Mouse (Mus musculus) kidney, embryonic 14.5 days (tissue): ENCODE results near the gene Tut1. TPM values are rescaled to one million over a fixed set of nuclear protein-coding genes. Genes with fewer than 3 reads are reported as not detected.

Experiments
- ATAC-seq: fragments of 200-750 bp; cut with Nextera tagmentation; 2 replicates; pipeline ENCODE4 v1.8.0; 2017; ENCODE audit warnings: moderate number of reproducible peaks, mild to moderate bottlenecking, moderate TSS enrichment, moderate library complexity; ENCODE audit not compliant: low FRiP score, low TSS enrichment
- H3K27ac ChIP-seq: fragments of 300-500 bp; sonication (generic); 2 replicates; pipeline ENCODE4 v1.5.1; 2014; ENCODE audit warnings: low read depth, mild to moderate bottlenecking, low read length, moderate library complexity, mixed read lengths
- H3K27me3 ChIP-seq: fragments of 300-500 bp; sonication (generic); 2 replicates; pipeline ENCODE4 v1.6.1; 2014; ENCODE audit warnings: mild to moderate bottlenecking, low read length; ENCODE audit not compliant: control insufficient read depth, insufficient read depth
- H3K36me3 ChIP-seq: fragments of 300-500 bp; sonication (generic); 2 replicates; pipeline ENCODE4 v1.6.1; 2014; ENCODE audit warnings: low read length, mixed read lengths; ENCODE audit not compliant: control insufficient read depth, insufficient read depth
- H3K4me1 ChIP-seq: fragments of 300-500 bp; sonication (generic); 2 replicates; pipeline ENCODE4 v1.6.1; 2014; ENCODE audit warnings: low read length, mixed read lengths; ENCODE audit not compliant: control insufficient read depth, insufficient read depth
- H3K4me2 ChIP-seq: fragments of 300-500 bp; sonication (generic); replicated peaks from 2 replicates; pipeline ENCODE4 v1.6.1; 2014; ENCODE audit warnings: low read depth, mild to moderate bottlenecking, low read length
- H3K4me3 ChIP-seq: fragments of 300-500 bp; sonication (generic); 2 replicates; pipeline ENCODE4 v1.5.1; 2014; ENCODE audit warnings: mild to moderate bottlenecking, low read length
- H3K9ac ChIP-seq: fragments of 300-500 bp; sonication (generic); 2 replicates; pipeline ENCODE4 v1.6.1; 2014; ENCODE audit warnings: low read depth, mild to moderate bottlenecking, low read length, moderate library complexity
- H3K9me3 ChIP-seq: fragments of 300-500 bp; sonication (generic); 2 replicates; pipeline ENCODE4 v1.6.1; 2016; ENCODE audit warnings: low read length; ENCODE audit not compliant: control insufficient read depth
- WGBS: fragments of 180-500 bp; shearing (Covaris S2); extraction: QIAGEN DNeasy Blood & Tissue Kit; methylation state at CpG from one replicate; pipeline ENCODE4 v1.1.7; 2014; 5-methylcytosine and 5-hydroxymethylcytosine counted together
- polyA plus RNA-seq: library from polyadenylated mRNA; unstranded; fragments of >200 nt; fragmentation: Nextera tagmentation; extraction: Ambion mirVana; gene quantifications from 2 replicates; pipeline ENCODE4 v1.2.1, GENCODE M21; 2014

Tut1 gene
- polyA plus RNA-seq, 1 experiment from 2014 or later, result 31.7 TPM

- WGBS, result 65% methylated on average over 4 of the region's 4 CpGs
- Histone ChIP-seq H3K4me1 (peaks cover 28% of the 10 kb centered on the region), H3K9ac (peak overlapping the region; percentile 79; the same call in 1 of the 2 replicates)
Measured at GRCm38 (mm10) chr19:8991245-8991870, 37.7 kb downstream of the Tut1 start.

DNA sequence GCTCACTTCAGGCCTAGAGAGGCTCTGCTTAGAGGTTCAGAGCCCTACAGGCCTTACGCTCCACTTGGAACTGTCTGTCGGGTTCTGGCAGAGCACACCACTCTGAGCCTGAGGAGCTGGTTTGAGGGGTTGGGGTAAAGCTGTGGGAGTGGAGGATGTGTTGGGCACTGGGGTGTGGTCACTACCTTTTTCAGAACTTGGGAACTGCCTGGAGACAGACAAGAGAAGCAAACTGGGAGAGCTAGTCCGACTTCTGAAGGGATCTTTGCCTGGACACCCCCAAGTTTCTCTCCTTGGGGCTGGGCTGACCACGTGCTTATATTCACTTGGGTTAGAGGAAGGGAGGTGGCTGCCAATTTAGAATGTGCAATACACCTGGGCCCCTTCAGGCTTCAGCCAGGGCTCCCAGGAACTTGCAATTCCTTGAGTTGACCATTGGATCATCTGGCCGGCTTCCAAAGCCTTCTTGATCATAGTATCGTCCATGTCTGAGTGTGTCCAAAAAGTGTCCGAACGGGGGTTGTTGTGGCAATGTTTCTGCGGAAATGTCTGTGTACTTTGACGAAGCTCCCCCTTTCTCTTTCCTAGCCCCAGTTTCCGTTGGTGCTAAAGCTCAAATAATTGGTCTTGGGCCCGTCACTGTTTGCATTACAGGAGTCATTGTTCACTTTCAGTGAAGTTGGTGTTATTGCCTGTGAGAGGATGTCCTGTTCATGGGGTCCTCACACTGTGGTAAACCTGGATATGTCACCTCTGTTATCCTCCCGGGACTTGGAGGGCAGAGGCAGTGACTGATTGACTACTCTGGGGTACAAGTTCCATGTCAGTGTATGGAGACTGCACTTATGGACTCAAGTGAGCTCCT, 38.5 kb downstream of the Tut1 start:
- peak overlapping the region; percentile 2; the same call in 1 of the 2 replicates for H3K9ac ChIP-seq

More at GRCm38 (mm10) chr19:8991245-8991870, 37.7 kb downstream of the Tut1 start:
- no peaks in the 10 kb centered on the region for H3K36me3 ChIP-seq
- peak overlapping the region; percentile 75; the same call in 1 of the 2 replicates for H3K4me3 ChIP-seq
- ATAC-seq, result no peak
- peak overlapping the region; percentile 14; the same call in 1 of the 2 replicates for H3K27ac ChIP-seq
- H3K4me2 ChIP-seq, result peak overlapping the region; percentile 93
- no peaks in the 10 kb centered on the region for H3K9me3 ChIP-seq
- H3K27me3 ChIP-seq, result no peaks in the 10 kb centered on the region

GRCm38 (mm10) chr19:8992769-8993624, 39.4 kb downstream of the Tut1 start:
- Histone ChIP-seq H3K4me3 (no peak overlapping the region; the same call in 1 of the 2 replicates), H3K4me1 (peaks cover 38% of the 10 kb centered on the region)
- ATAC-seq, result peak; percentile 17; the same call in 1 of the 2 replicates

More for the DNA sequence above, 38.5 kb downstream of the Tut1 start:
- WGBS, result 74% methylated on average over 13 of the region's 13 CpGs
- peak overlapping the region; percentile 14; the same call in 1 of the 2 replicates for H3K27ac ChIP-seq
- no peaks in the 10 kb centered on the region for H3K27me3 ChIP-seq
- no peak for ATAC-seq
- H3K4me3 ChIP-seq, result peak overlapping the region; percentile 11; the same call in 1 of the 2 replicates
- peak overlapping the region; percentile 93 for H3K4me2 ChIP-seq
- H3K4me1 ChIP-seq, result peaks cover 29% of the 10 kb centered on the region
- H3K36me3 ChIP-seq, result no peaks in the 10 kb centered on the region
- H3K9me3 ChIP-seq, result no peaks in the 10 kb centered on the region

GRCm38 (mm10) chr19:8993625-8993912, 39.9 kb downstream of the Tut1 start:
- H3K4me2 ChIP-seq, result no peak overlapping the region
- WGBS, result 46% methylated on average over 2 of the region's 2 CpGs
- H3K27me3 ChIP-seq, result no peaks in the 10 kb centered on the region
- H3K27ac ChIP-seq, result no peak overlapping the region
- peaks cover 36% of the 10 kb centered on the region for H3K4me1 ChIP-seq
- no peak overlapping the region for H3K9ac ChIP-seq
- no peak for ATAC-seq
- H3K9me3 ChIP-seq, result no peaks in the 10 kb centered on the region
- H3K4me3 ChIP-seq, result no peak overlapping the region
- no peaks in the 10 kb centered on the region for H3K36me3 ChIP-seq

More at GRCm38 (mm10) chr19:8992769-8993624, 39.4 kb downstream of the Tut1 start:
- no peaks in the 10 kb centered on the region for H3K9me3 ChIP-seq
- peak overlapping the region; percentile 93 for H3K4me2 ChIP-seq
- peak overlapping the region; percentile 2; the same call in 1 of the 2 replicates for H3K9ac ChIP-seq
- 19% methylated on average over 12 of the region's 12 CpGs for WGBS
- no peaks in the 10 kb centered on the region for H3K36me3 ChIP-seq
- no peaks in the 10 kb centered on the region for H3K27me3 ChIP-seq
- H3K27ac ChIP-seq, result peak overlapping the region; percentile 15; the same call in 1 of the 2 replicates

GRCm38 (mm10) chr19:8994813-8995607, 41.4 kb downstream of the Tut1 start:
- H3K36me3 ChIP-seq, result no peaks in the 10 kb centered on the region
- H3K9me3 ChIP-seq, result no peaks in the 10 kb centered on the region
- H3K4me1 ChIP-seq, result peaks cover 35% of the 10 kb centered on the region
- H3K4me2 ChIP-seq, result no peak overlapping the region
- no peak for ATAC-seq
- H3K4me3 ChIP-seq, result no peak overlapping the region
- no peak overlapping the region for H3K27ac ChIP-seq
- no peak overlapping the region for H3K9ac ChIP-seq
- H3K27me3 ChIP-seq, result no peaks in the 10 kb centered on the region
- WGBS, result 80% methylated on average over 10 of the region's 10 CpGs

GRCm38 (mm10) chr19:8996601-8997000, 43.0 kb downstream of the Tut1 start:
- no peaks in the 10 kb centered on the region for H3K27me3 ChIP-seq
- no peak overlapping the region for H3K4me2 ChIP-seq
- no peak overlapping the region for H3K9ac ChIP-seq
- peaks cover 12% of the 10 kb centered on the region for H3K36me3 ChIP-seq
- H3K4me3 ChIP-seq, result no peak overlapping the region
- H3K4me1 ChIP-seq, result peaks cover 26% of the 10 kb centered on the region
- H3K9me3 ChIP-seq, result no peaks in the 10 kb centered on the region
- no peak for ATAC-seq
- WGBS, result 88% methylated on average over 6 of the region's 6 CpGs
- H3K27ac ChIP-seq, result no peak overlapping the region

- H3K4me3 ChIP-seq, result no peak overlapping the region
- WGBS, result 59% methylated on average over 4 of the region's 4 CpGs
- H3K36me3 ChIP-seq, result peaks cover 21% of the 10 kb centered on the region
- ATAC-seq, result peak; percentile 72
- no peaks in the 10 kb centered on the region for H3K27me3 ChIP-seq
- H3K9ac ChIP-seq, result no peak overlapping the region
- no peak overlapping the region for H3K4me2 ChIP-seq
- peaks cover 19% of the 10 kb centered on the region for H3K4me1 ChIP-seq
- peak overlapping the region; percentile 62; the same call in 1 of the 2 replicates for H3K27ac ChIP-seq
- H3K9me3 ChIP-seq, result no peaks in the 10 kb centered on the region
Measured at GRCm38 (mm10) chr19:8997546-8997945, 43.9 kb downstream of the Tut1 start.

GRCm38 (mm10) chr19:8998546-8998945, 44.9 kb downstream of the Tut1 start:
- no peaks in the 10 kb centered on the region for H3K27me3 ChIP-seq
- no peak overlapping the region for H3K27ac ChIP-seq
- 86% methylated on average over 6 of the region's 6 CpGs for WGBS
- H3K4me1 ChIP-seq, result peaks cover 14% of the 10 kb centered on the region
- no peak overlapping the region for H3K9ac ChIP-seq
- no peaks in the 10 kb centered on the region for H3K9me3 ChIP-seq
- H3K4me2 ChIP-seq, result no peak overlapping the region
- no peak for ATAC-seq
- peaks cover 22% of the 10 kb centered on the region for H3K36me3 ChIP-seq
- H3K4me3 ChIP-seq, result no peak overlapping the region
